Mouse (Mus musculus) liver, embryonic 14.5 days (tissue): Measurements from ENCODE around the gene Hnrnpk.

Experiments
- CTCF ChIP-seq: IDR thresholded peaks from 2 replicates; pipeline ENCODE4 v1.5.1; 2016; ENCODE audit warnings: antibody characterized with exemption, low read depth, control low read depth
- EP300 ChIP-seq: IDR thresholded peaks from 2 replicates; pipeline ENCODE4 v1.6.1; 2016; ENCODE audit warnings: antibody characterized with exemption, low read depth

DNA sequence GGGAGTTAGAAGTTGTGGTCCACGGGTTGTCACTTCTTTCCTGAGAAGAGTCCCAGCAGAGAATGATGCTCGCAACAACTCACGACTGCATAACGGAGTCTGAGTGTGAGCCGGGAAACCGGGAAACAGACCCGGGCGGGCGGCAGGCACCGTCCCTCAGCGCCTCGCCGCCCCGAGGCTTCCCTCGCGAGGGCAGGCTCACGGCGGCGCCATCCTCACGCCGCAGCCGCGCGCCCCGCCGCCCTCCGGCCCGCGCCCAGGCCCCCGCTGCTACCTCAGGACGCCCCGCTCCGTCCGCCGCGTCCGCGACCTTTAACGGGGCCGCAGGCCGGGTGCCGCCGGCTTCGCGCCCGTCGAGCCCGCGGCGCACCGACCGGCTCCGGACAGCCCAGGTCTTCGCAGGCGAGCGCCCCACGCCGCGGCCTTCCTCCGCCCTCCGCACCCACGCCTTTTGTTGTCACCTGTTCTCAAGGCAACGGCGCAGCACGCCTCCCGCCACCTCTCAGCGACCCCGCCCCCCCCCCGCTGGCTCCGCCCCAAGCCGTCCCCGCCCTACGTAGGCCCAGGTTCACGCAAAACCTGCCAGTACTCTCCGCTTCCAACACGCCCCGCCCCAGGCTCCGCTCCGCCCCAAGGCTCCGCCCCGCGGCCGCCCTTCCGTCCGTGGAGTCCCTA is 44.4 kb downstream of the Hnrnpk start, which contains the start of gene Kif27:
- TF ChIP-seq CTCF (no peak), EP300 (no peak)
